Mouse (Mus musculus) lung, postnatal 0 days (tissue): ENCODE results near the gene Flywch1. TPM values are rescaled to one million over a fixed set of nuclear protein-coding genes. Genes with fewer than 3 reads are reported as not detected.

Experiments
- ATAC-seq: fragments of 200-750 bp; cut with Nextera tagmentation; 2 replicates; pipeline ENCODE4 v1.8.0; 2017; ENCODE audit warnings: moderate library complexity
- DNase-seq: peaks from one replicate; pipeline ENCODE4 v3.0.0-alpha.2; 2016; ENCODE audit warnings: low spot score
- H3K27ac ChIP-seq: fragments of 300-500 bp; sonication (generic); 2 replicates; pipeline ENCODE4 v1.5.1; 2014; ENCODE audit warnings: antibody characterized with exemption, mild to moderate bottlenecking, low read length, mixed read lengths
- H3K27me3 ChIP-seq: fragments of 300-500 bp; sonication (generic); replicated peaks from 2 replicates; pipeline ENCODE4 v1.6.1; 2014; ENCODE audit warnings: low read length, mixed read lengths; ENCODE audit not compliant: insufficient read depth
- H3K36me3 ChIP-seq: fragments of 300-500 bp; sonication (generic); 2 replicates; pipeline ENCODE4 v1.6.1; 2014; ENCODE audit warnings: low read length, mixed read lengths; ENCODE audit not compliant: insufficient read depth
- H3K4me1 ChIP-seq: fragments of 300-500 bp; sonication (generic); 2 replicates; pipeline ENCODE4 v1.6.1; 2014; ENCODE audit warnings: antibody characterized with exemption, low read depth, low read length, mixed read lengths; ENCODE audit not compliant: insufficient read depth
- H3K4me2 ChIP-seq: fragments of 300-500 bp; sonication (generic); replicated peaks from 2 replicates; pipeline ENCODE4 v1.6.1; 2014; ENCODE audit warnings: low read depth, mild to moderate bottlenecking, low read length, moderate library complexity, mixed read lengths
- H3K4me3 ChIP-seq: fragments of 300-500 bp; sonication (generic); 2 replicates; pipeline ENCODE4 v1.5.1; 2014; ENCODE audit warnings: low read depth, low read length
- H3K9ac ChIP-seq: fragments of 300-500 bp; sonication (generic); replicated peaks from 2 replicates; pipeline ENCODE4 v1.6.1; 2014; ENCODE audit warnings: low read depth, mild to moderate bottlenecking
- H3K9me3 ChIP-seq: fragments of 300-500 bp; sonication (generic); 2 replicates; pipeline ENCODE4 v1.6.1; 2016; ENCODE audit warnings: low read length, mixed read lengths
- CTCF ChIP-seq: IDR thresholded peaks from 2 replicates; pipeline ENCODE4 v1.5.1; 2016; ENCODE audit warnings: antibody characterized with exemption, mild to moderate bottlenecking
- EP300 ChIP-seq: IDR thresholded peaks from 2 replicates; pipeline ENCODE4 v1.6.1; 2016; ENCODE audit warnings: antibody characterized with exemption, mild to moderate bottlenecking, control low read depth
- WGBS: fragments of 180-500 bp; shearing (Covaris S2); extraction: QIAGEN DNeasy Blood & Tissue Kit; methylation state at CpG from one replicate; pipeline ENCODE4 v1.1.7; 2014; 5-methylcytosine and 5-hydroxymethylcytosine counted together
- polyA plus RNA-seq: library from polyadenylated mRNA; unstranded; fragments of >200 nt; fragmentation: Nextera tagmentation; extraction: Ambion mirVana; gene quantifications from 2 replicates; pipeline ENCODE4 v1.2.1, GENCODE M21; 2015

The Flywch1 gene
- polyA plus RNA-seq, 1 experiment from 2014 or later = 43.1 TPM

DNA sequence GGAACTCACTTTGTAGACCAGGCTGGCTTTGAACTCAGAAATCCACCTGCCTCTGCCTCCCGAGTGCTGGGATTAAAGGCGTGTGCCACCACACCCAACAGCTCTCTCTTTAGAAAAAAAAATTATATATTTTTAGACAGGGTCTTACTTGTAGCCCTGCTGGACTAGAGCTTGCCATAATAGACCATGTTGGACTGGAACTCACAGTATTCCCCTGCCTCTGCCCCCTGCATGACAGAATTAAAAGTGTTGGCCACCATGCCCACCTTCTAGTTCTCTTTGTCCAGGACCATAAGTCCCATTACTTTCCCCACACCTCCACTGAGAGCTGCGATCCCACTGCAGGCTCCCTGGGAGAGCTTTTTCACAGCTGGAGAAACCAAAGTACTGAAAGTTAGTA, 23.9 kb downstream of the Flywch1 start:
- no peak overlapping the region for H3K9ac ChIP-seq
- TF ChIP-seq EP300 = no peak
- ATAC-seq (no peak), DNase-seq (no peak)
- peaks cover 39% of the 10 kb centered on the region for H3K27me3 ChIP-seq
- 82% methylated on average over 3 of the region's 3 CpGs for WGBS
- no peaks in the 10 kb centered on the region for H3K9me3 ChIP-seq
- H3K36me3 ChIP-seq = no peaks in the 10 kb centered on the region
- H3K4me2 ChIP-seq = no peak overlapping the region
- no peak overlapping the region for H3K4me3 ChIP-seq
- no peak overlapping the region for H3K27ac ChIP-seq
- peaks cover 9% of the 10 kb centered on the region; the same call in 1 of the 2 replicates for H3K4me1 ChIP-seq

DNA sequence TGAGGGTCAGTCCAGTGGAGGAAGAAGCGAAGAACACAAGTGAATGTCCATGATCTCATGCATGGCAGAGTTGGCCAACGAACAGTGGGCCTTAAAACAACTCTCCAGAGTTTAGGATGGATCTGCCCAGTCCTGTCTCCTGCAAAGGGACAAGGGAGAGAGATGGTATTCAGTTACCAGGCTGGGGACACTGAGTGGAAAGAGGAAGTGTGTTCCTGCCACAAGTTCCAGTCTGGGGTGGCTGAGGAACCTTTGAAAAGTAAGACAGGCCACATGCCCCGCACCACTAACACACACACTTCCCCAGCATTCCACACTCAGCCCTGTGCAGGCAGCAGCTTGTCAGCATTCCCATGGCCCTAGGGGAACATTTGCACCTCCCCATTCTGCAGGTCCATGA, 24.6 kb downstream of the Flywch1 start:
- H3K36me3 ChIP-seq = no peaks in the 10 kb centered on the region
- no peak for DNase-seq
- ATAC-seq = no peak
- no peak for TF ChIP-seq CTCF
- TF ChIP-seq EP300 = no peak
- H3K4me3 ChIP-seq = no peak overlapping the region
- H3K27ac ChIP-seq = no peak overlapping the region
- no peak overlapping the region for H3K4me2 ChIP-seq
- H3K4me1 ChIP-seq = peaks cover 16% of the 10 kb centered on the region
- no peak overlapping the region for H3K9ac ChIP-seq
- 86% methylated on average over 3 of the region's 3 CpGs for WGBS
- H3K27me3 ChIP-seq = peaks cover 46% of the 10 kb centered on the region
- H3K9me3 ChIP-seq = no peaks in the 10 kb centered on the region

DNA sequence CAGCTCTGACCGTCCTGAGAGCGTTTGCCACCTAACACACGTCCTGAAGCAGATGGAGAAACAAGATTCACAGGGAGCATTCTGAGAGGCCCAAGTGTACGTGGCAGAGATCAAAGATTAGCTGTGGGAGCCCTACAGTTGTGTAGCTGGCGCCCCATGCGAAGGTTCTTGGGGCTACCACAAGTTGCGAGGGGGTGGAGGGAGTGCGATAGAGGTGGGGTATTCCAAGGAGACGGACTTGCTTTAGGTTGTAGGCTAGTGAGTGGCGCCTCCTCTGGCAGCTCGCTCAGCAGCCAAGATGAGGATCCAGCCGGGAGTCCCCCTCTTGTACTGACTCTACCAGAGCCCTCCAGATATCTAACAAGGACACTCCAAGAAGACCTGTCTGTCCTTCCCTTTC, 25.1 kb downstream of the Flywch1 start:
- WGBS = 12% methylated on average over 12 of the region's 12 CpGs
- no peaks in the 10 kb centered on the region for H3K9me3 ChIP-seq
- H3K36me3 ChIP-seq = no peaks in the 10 kb centered on the region
- H3K4me3 ChIP-seq = no peak overlapping the region
- 0 out of 2 replicates have a peak overlapping the region, but pooled peaks have one; percentile 28 for H3K4me2 ChIP-seq
- ATAC-seq = no peak
- H3K4me1 ChIP-seq = peaks cover 17% of the 10 kb centered on the region
- TF ChIP-seq EP300 (no peak), CTCF (peak; percentile 60)
- no peak overlapping the region for H3K9ac ChIP-seq
- no peak overlapping the region for H3K27ac ChIP-seq
- peaks cover 50% of the 10 kb centered on the region for H3K27me3 ChIP-seq
- DNase-seq = no peak

DNA sequence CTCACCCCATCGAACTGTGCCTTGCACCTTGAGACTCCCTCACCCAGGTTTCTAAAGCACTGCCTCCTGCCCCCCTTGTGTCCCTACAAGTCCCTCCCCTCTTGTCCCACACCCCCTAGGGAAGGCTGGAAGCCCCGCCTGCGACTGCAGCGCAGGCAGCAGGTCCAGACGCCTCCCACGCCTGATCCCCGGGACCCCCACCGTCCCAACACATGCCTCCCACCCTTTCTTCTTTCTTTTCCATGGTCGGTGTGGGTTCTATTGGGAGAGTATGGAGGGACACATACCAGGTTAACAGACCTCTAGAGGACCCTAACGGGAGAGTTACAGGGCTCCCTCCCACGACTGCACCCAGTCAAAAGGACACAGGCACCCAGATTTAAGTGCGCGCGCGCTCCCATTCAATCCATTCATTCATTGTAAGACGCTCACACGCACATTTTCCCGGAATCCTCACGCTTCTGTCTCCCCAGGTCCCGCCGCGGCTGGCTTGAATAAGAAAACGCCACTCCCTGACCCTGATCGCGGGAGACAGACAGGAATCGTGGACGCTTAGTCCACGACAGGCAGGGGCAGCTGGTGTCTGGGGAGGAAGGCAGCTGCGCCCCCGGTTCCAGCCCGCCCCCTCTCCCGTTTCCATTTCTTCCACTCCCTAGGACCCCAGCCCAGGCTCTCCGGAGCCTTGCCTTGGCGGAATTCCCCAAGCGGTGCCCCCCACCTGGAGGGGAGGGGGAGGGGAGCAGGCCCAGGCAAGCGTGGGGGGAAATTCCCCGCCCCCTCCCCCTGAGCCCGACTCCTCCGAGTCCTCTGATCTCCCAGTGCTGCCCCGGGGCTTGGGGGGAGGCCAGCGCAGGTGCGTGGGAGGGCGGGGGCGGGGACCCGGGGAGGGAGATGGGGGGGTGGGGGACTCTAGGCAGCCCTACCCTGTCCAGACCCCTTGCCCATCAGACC, 25.8 kb downstream of the Flywch1 start, which contains the start of gene Kremen2:
Gene Kremen2 (minus strand): TSS at position 533 of the 951 bp plus-strand sequence.
- Histone ChIP-seq H3K4me3 (peak within 1 kb of the TSS; percentile 17; the same call in 1 of the 2 replicates), H3K9ac (0 out of 2 replicates have a peak within 1 kb of the TSS, but pooled peaks have one; percentile 3), H3K27ac (no peak within 1 kb of the TSS), H3K36me3 (no peaks in the 10 kb centered on the region), H3K4me1 (peaks cover 19% of the 10 kb centered on the region), H3K4me2 (peak within 1 kb of the TSS; percentile 28; the same call in 1 of the 2 replicates), H3K27me3 (peaks cover 50% of the 10 kb centered on the region), H3K9me3 (no peaks in the 10 kb centered on the region)
- 1% methylated on average over 35 of the region's 45 CpGs for WGBS
- ATAC-seq (no peak), DNase-seq (no peak)
- TF ChIP-seq EP300 (no peak), CTCF (no peak)

DNA sequence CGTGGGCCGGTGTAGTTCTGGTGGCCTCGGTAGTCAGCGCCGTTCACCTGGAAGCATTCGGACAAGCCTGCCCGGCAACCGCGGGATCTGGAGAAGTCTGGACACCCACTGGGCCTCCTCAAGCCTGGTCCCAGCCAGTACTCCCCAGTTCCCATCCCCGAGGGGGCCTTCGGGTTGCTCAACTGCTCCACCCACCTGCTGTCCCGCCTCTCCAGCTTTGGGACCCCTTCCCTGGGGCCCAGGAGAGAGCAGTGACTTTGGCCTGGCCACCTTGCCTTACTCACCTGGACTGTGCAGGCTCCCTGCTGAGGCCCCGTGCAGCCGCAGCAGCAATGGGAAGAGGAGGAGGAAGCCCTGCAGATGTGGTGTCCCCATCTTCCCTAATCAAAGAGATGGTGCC, 26.8 kb downstream of the Flywch1 start:
- H3K4me3 ChIP-seq = no peak overlapping the region
- ATAC-seq (no peak), DNase-seq (no peak)
- no peak overlapping the region for H3K27ac ChIP-seq
- no peak overlapping the region for H3K4me2 ChIP-seq
- H3K9ac ChIP-seq = no peak overlapping the region
- 3% methylated on average over 14 of the region's 14 CpGs for WGBS
- no peaks in the 10 kb centered on the region for H3K9me3 ChIP-seq
- H3K4me1 ChIP-seq = peaks cover 23% of the 10 kb centered on the region
- no peaks in the 10 kb centered on the region for H3K36me3 ChIP-seq
- H3K27me3 ChIP-seq = peaks cover 50% of the 10 kb centered on the region
- no peak for TF ChIP-seq CTCF
- TF ChIP-seq EP300 = no peak

DNA sequence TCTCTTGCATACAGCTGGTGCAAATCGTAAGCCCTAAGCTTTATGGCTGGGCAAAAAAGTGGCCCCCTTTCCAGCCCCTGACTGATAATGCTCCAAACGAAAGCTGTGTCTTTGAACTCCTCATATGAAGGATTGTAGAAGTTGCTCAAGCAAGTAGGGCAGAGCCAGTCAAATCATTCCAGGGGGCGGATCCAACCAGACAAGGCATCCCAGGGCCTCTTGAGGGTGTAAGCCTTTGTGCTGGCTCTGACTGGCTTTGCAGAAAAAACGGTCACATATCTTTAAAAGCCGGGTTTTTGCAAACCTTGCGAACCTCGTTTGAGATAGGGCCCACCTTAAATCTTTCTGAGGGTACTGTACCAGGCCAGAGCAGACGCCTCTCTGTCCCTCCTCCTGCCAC, 27.3 kb downstream of the Flywch1 start:
- Histone ChIP-seq H3K9me3 (no peaks in the 10 kb centered on the region), H3K27ac (no peak overlapping the region), H3K36me3 (no peaks in the 10 kb centered on the region), H3K4me1 (peaks cover 28% of the 10 kb centered on the region), H3K4me3 (no peak overlapping the region), H3K9ac (no peak overlapping the region), H3K4me2 (no peak overlapping the region), H3K27me3 (peaks cover 50% of the 10 kb centered on the region)
- 30% methylated on average over 8 of the region's 8 CpGs for WGBS
- DNase-seq (no peak), ATAC-seq (no peak)
- no peak for TF ChIP-seq CTCF
- TF ChIP-seq EP300 = no peak
